Mouse (Mus musculus) kidney, postnatal 10 days (tissue): ENCODE measurements at regions not wholly inside any gene's neighbourhood (a gene's known extent, or its start where the extent isn't known, plus 50 kb on each side); places are given as distances from the start of the nearest gene placed in this dataset.

ENCODE experiments used
- DNase-seq: peaks from one replicate; pipeline ENCODE4 v3.0.0; 2021; ENCODE audit warnings: mixed read lengths

GRCm38 (mm10) chr6:93478521-93478920 lies 535.2 kb upstream of the Adamts9 start:
- no peak for DNase-seq

DNA sequence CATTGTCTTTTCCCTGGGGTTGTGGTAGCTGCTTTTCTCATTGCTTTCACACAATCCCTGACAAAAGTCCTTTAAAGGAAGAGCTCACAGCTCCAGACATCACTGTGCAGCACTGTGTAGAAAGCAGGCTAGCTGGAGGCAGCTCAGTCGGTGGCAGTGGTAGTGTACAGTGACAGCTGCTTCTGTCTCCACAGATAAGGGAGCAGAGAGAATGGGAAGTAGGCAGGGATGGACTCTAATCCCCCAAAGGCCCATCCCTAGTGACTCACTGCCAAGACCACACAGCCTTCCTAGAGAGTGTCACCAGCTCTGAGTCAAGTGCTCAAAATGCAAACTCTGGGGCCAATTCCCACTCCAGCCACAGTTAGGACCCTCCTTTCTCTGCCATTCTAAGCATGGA lies 531.7 kb upstream of the Adamts9 start:
- DNase-seq, result no peak

DNA sequence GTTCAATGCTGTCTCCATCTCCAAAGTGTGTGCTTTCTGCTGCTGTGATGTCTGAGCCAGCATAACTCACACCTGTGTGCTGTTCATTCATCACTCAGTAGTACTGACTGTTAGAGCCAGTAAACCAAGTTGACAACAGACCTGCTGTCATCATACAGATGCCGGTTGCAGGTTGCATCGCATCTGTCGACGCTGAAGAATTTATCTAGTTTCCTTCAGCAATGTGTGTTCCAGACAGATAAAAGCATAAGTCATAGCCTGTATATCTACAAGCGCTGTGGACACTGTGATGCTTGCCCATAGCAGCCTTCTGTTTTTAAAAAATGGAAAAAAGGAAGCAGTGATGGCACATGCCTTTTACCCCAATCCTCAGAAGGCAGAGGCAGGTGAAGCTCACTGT lies 524.6 kb upstream of the Adamts9 start:
- no peak for DNase-seq

- DNase-seq, result no peak
Observed at GRCm38 (mm10) chr6:93462861-93463260, 519.6 kb upstream of the Adamts9 start.

DNA sequence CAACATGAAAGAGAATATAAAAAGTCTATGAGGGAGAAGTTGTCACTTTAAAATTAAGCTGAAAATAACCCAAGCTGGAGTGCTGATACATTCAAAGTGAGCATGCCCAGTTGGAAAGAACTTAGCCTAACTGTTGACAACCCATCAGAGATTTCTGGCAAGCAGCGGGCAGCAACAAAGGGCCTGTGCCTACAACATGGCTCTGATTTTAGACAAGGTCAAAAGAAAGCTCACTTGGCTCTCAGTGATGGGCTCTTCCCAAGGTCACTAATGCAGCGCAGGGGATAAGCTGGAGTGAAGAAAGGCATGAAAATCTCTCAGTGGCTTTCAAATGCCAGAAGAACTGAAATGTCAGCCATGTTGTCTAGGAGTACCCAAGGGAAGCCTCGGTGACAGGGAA lies 518.1 kb upstream of the Adamts9 start:
- no peak for DNase-seq

DNA sequence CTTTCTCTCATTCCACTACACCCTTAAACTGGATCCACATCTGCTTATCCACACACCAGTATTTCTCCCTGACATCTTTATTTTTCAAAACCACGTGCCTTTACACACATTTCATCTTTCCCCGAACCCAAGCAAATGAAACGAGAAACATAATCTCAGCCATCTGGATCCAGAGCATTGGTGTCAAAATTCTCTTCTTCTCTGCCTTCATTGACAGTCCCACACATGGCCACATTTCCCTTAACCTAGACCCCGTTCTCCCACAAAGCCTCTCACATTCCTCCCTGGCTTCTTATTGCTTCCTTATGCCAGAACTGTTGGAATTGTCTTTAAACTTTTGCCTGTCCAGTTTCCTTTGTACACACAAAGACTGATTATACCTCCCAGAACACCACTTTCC lies 514.3 kb upstream of the Adamts9 start:
- no peak for DNase-seq

DNA sequence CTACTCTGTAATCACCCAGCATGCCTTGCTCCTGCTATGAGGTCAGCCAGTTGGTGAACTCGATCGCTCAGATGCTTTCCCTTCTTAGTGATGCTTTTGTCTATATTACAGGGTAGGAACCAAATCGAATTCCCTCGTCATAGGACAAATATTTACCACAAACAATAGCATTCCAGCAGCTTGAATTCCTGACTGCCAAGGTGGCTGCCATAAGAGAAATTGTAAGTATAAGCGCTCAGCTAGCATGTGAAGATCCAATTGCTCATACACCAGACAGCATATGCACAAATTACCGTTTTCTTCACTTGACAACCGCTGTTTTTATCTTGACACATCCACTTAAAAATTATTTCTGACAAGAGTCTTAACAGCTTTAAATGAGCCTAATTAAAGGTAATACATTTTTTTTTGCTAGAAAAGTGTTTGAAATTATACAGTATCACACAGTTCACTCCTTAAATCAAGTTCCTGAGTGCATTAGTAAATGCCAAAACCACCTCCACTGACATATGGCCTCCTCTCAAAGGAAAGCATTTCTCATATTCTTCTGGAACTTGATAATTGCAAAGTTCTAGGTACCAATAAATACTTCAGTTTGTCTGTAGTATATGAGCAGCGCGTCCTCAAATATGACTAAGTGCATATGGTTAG lies 513.2 kb upstream of the Adamts9 start:
- DNase-seq, result no peak

DNA sequence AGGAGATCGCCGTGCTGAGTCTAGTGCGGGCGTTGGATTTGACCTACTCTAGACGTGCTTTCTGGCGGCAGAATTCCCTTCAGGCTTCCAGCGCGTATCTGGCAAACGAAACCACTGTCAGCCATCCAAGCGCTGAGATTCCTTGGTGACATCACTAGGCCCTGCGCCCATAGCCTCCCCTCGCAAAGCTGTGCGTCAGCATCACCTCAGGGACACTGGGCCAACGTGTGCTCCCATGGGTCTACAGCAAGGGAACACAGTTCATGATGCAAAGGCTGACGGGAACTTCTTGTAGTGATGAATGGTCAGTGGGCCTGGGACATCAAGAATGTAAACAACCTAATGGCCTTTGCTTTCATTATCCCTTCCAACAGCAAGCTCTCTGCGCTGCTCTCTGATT lies 502.3 kb upstream of the Adamts9 start:
- peak; percentile 72 for DNase-seq

- DNase-seq, result peak; percentile 44
Observed at GRCm38 (mm10) chr6:93445124-93445523, 501.8 kb upstream of the Adamts9 start.

- DNase-seq, result peak; percentile 19
Observed at GRCm38 (mm10) chr6:93443766-93444557, 500.7 kb upstream of the Adamts9 start.

DNA sequence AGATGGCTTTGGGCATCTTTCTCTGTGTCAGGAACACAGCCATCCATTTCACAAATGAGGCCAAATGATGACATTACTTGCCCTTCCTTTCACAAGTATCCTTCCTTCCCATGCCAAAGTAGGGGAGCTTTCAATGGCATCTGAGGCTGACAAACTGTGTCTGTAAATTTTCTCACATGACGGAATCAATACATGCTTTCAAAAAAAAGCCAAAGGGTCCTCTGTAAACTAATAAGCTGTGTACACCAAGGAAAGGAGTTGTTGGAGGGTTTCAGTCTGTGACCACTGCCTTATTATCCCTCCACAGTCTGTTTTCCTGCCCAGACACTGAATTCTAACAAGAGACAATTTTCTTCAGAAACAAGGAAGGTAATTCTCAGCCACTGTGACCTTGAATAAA lies 490.2 kb upstream of the Adamts9 start:
- DNase-seq, result no peak

DNA sequence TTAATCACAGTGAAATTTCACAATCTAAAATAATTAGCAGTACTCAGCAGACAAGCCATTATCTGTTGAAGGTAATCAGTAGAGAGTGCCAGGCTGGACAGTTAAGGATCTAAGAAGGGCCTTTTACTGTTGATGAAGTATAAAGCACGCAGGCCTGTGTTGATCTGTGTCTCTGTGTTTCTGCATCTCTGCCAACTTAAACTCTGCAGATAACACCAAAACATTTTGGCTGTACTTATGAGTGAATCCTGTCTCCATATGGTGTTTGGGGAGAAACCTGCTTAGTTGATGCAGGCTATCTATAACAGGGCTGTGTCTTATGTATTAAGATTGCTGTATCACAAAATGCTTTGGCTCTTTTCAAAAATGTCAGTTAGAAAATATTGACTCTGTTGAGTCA lies 482.8 kb upstream of the Adamts9 start:
- DNase-seq, result no peak

DNA sequence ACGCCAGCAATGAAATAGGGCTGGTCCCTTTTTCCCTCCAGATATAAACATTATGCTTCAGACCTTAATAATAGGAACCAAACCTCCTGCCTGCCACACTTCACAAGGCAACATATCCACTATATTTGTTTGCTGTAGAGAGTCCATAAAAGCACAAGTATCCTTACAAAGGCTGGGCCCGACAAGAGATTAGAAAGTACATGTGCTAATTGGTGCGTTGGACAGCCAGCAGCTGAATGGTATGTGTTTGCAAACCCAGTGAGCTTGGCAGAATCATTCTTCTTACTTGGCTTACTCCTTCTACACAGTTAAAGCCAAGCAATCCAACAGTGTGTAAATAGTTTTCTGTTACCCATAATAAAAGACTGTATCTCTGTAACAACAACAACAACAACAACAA lies 479.6 kb upstream of the Adamts9 start:
- DNase-seq, result no peak

DNA sequence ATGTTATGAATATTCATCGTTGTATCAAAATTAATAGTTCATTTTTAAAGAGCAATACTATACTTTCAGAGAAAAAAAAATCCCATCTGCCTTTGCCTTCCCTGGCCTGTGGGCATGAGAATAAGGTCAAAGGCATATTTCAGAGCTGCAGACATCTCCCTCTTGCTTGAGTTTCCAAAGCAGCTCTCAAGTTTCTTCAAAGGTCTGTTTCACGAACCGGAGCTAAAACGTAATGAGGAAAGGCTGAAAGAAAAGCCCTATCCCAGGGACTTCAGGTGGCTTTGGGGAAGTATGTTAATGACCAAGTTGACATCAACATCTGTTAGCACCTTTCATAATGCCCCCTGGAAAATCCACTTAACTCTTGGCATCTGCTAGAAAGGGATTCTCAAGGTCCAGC lies 479.0 kb upstream of the Adamts9 start:
- DNase-seq, result no peak

DNA sequence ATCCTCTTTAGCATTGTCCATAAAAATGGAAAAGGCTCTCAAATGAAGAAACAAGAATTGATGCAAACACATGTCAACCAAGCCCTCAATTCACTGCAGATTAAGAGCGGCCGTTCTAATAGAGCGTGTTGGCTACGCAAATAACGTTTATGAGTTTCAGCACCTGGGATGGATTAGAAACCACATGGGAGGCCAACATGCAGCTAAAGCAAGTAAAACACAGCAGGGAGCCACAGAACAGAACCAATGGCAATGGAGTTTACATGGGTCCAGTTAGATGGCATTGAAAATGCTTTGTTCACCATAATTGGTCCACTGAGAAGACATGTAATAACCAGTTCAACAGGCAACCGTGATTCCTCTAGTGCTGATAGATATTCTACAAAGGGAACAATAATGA lies 474.3 kb upstream of the Adamts9 start:
- no peak for DNase-seq

GRCm38 (mm10) chr6:93416006-93416405 lies 472.7 kb upstream of the Adamts9 start:
- DNase-seq, result no peak

DNA sequence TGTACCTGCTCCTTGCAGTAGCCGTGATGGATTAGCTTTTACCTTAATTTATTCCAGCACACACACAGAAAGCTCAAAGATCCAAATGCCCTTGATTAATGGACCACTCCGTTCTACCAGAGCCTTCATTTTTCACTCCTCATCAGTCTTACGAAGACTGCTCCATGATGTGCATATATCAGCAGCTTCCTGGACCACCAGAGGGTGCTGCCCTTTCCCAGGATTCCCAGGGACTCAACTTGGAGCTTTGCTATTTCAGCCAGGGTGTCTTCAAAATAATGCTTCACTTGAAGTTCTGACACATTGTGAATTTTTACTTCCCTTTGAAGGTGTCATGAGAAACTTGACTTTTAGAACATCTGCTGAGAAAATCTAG lies 467.8 kb upstream of the Adamts9 start:
- DNase-seq, result peak; percentile 21

- DNase-seq, result peak; percentile 72
Observed at GRCm38 (mm10) chr6:93410416-93411076, 467.3 kb upstream of the Adamts9 start.

DNA sequence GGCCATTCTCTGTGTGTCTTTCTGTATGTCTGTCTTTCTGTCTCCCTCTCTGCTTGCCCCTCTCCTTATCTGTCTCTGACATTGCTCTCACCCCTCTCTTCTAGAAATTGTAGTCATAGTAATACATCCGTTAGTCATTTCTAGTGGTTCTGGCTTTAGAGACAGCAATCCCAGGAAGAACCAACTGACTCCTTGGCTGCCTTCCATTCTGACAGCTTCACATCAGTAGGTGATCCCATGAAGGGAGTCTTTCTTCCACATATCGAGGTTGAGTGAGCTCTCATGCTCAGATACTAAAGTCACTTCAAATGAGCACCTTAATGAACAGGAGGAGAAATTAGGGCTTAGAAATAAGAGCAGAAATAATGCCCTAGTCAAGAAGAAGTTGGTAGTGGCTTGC lies 455.3 kb upstream of the Adamts9 start:
- DNase-seq, result no peak

DNA sequence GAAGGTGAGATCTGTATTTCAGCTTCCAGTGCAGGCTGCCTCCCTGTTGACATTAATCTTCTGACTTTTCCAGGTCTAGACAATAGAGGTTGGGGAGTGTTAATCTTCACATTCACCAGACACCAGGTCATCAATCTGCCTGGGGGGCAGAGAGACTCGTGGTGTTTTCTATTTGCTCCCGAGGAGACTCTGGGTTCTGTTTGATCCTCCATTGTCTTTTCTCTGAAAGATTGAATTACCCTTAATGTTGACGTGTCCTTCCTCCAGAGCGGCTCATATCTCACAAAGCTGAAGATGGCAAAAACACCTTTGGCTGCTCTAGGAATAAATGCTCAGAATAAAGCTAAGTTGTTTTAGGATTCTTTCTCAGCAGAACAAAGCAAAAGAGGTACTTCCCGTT lies 453.8 kb upstream of the Adamts9 start:
- no peak for DNase-seq

DNA sequence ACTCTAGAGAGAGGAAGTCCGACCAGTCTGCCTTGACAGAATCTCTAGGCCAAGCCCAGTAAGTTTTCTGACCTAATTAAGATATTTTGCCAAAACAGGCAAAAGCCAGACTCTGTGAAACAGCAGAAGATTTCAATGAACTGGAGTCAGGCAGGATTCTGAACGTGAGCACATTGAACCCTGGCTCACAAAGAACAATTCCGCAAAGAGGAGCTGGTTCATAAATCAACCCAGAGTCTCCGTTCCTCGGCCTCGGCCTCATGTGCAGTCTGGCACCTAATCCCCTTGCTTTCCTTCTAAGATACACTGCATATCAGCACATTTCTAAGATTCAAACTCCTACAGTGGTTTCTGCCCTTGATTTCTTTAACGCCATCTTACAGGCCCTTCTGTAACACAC lies 452.7 kb upstream of the Adamts9 start:
- peak; percentile 27 for DNase-seq

DNA sequence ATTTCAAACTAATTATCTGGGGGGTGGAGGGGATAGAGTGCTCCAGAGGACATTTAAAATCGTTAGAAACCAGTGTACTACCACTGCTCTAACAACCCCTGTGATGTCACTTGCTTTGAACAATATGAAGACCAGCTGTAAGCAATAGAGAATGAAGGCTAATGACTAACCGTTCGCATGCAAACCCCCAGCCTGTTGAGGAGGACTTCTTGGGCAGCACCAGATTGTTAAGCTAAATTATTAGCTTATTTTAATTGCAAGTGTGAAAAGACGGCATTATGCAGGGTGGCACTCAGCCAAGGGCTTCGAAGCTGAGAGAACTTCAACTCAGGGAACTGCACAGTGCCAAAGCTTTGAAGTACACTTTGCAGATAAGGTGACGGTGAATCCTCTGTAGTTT lies 452.0 kb upstream of the Adamts9 start:
- peak; percentile 60 for DNase-seq

GRCm38 (mm10) chr6:93393551-93393950 lies 450.3 kb upstream of the Adamts9 start:
- peak; percentile 7 for DNase-seq

GRCm38 (mm10) chr6:93392402-93392801 lies 449.1 kb upstream of the Adamts9 start:
- no peak for DNase-seq
